ENCODE assay signal across 9 mouse cellular contexts in the genomic region with DNA sequence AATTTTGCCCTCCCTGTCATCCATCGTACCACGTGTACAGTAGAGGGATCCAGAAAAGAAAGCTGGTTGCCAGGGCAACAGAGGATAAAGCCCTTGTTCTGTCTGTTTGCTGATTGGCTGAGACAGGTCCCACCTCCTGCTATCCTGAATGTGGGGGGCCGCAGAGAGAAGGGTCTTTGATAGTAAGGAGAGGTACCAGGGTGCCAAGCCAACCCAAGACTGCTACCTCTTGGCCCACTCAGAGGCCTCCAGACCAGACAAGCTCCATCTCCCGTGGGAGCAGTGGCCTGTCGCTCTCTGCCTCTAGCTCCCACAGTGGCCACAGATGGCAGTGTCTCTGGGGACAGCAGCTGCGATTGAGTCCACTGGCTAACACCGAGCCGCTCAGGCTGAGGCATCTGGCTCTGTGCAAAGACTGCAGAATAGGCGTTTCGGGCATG. TPM values are rescaled to one million over a fixed set of nuclear protein-coding genes. Genes with fewer than 3 reads are reported as not detected.
DNase-seq lines count a peak whose midpoint lies in the region; ATAC-seq lines count a peak whose summit lies in the region.
"Had no signal": no experiment of that assay in that cellular context is flagged by ENCODE, and none has a peak within 500 bp of the region (broad histone marks: within the 10 kb centered on the region; RNA-seq: fewer than 3 reads in every experiment).

No protein-coding gene starts in this region.

- ATAC-seq in monocyte, adult 5-6 weeks (replicated peaks; ENCODE audit: insufficient number of reproducible peaks, low FRiP score, low TSS enrichment, poor library complexity, severe bottlenecking) = no peak

- DNase-seq in MN1 (ENCODE audit: low spot score) = peak; percentile 81
- DNase-seq in cerebellum, postnatal 10 days = peak; percentile 86
- peak; percentile 83 to 94 for DNase-seq in frontal cortex, postnatal 36 days (ENCODE audit: low spot score in 2 of 2)
- DNase-seq in left cerebral cortex, postnatal 36 days (ENCODE audit: low spot score in 2 of 2) = peak; percentile 84 to 86
- peak; percentile 92 to 97 for DNase-seq in right cerebral cortex, postnatal 10 days (ENCODE audit: low spot score in 2 of 2)
- no peak for DNase-seq in gastrocnemius, adult 8-10 months (ENCODE audit: low spot score in 2 of 2)
- no peak for DNase-seq in thymus, postnatal 0 days (ENCODE audit: low spot score)

- intact Hi-C loops in left cerebral cortex, postnatal 36 days (cut with DNase I) = no loop called here

RNA-seq across cellular contexts. Expression of gene 1500009C09Rik, which starts 3.8 kb away (rescaled TPM):
- total RNA-seq in left cerebral cortex, postnatal 36 days (2021) = 100 to 1,000 TPM in 1 of 2 experiments, 10 to 100 TPM in 1; 97.8 to 105 TPM
- not detected for total RNA-seq in gastrocnemius, adult 8-10 months (2022)
- not detected in 3 replicates for total RNA-seq in monocyte, adult 5-6 weeks (2017)
- not detected in 2 replicates for polyA plus RNA-seq in thymus, postnatal 0 days (2015; fragmentation: Nextera tagmentation; extraction: Ambion mirVana)
- polyA plus RNA-seq: kidney, postnatal 0 days had no signal

RNA-seq across cellular contexts. Expression of gene Cenpm, which starts 11.4 kb away (rescaled TPM):
- total RNA-seq in left cerebral cortex, postnatal 36 days (2021) = 1 to 10 TPM; 3.1 to 4.1 TPM
- not detected for total RNA-seq in gastrocnemius, adult 8-10 months (2022)
- not detected in 3 replicates for total RNA-seq in monocyte, adult 5-6 weeks (2017)
- 59.3 and 61.5 TPM in 2 replicates for polyA plus RNA-seq in thymus, postnatal 0 days (2015; fragmentation: Nextera tagmentation; extraction: Ambion mirVana)

RNA-seq across cellular contexts. Expression of gene Sept3, which starts 18.7 kb away (rescaled TPM):
- total RNA-seq in left cerebral cortex, postnatal 36 days (2021) = 100 to 1,000 TPM; 503 to 533 TPM
- under 1 TPM; 0.10 to 0.63 (median 0.38) TPM for total RNA-seq in gastrocnemius, adult 8-10 months (2022)
- 0.48 TPM in 1 of 3 replicates, not detected in the others for total RNA-seq in monocyte, adult 5-6 weeks (2017)
- 0.90 and 1.1 TPM in 2 replicates for polyA plus RNA-seq in thymus, postnatal 0 days (2015; fragmentation: Nextera tagmentation; extraction: Ambion mirVana)

RNA-seq across cellular contexts. Expression of gene Tnfrsf13c, which starts 31.8 kb away (rescaled TPM):
- total RNA-seq in left cerebral cortex, postnatal 36 days (2021) = 1 to 10 TPM in 1 of 2 experiments, under 1 TPM in 1; 0.22 to 1.1 TPM
- not detected for total RNA-seq in gastrocnemius, adult 8-10 months (2022)
- 13.6 to 19.3 TPM (median 17.9 TPM) in 3 replicates for total RNA-seq in monocyte, adult 5-6 weeks (2017)
- 0.22 and 0.49 TPM in 2 replicates for polyA plus RNA-seq in thymus, postnatal 0 days (2015; fragmentation: Nextera tagmentation; extraction: Ambion mirVana)

RNA-seq across cellular contexts. Expression of gene Wbp2nl, which starts 42.8 kb away (rescaled TPM):
- total RNA-seq in left cerebral cortex, postnatal 36 days (2021) = not detected
- total RNA-seq in gastrocnemius, adult 8-10 months (2022) = not detected
- not detected in 3 replicates for total RNA-seq in monocyte, adult 5-6 weeks (2017)
- 0.22 TPM in 1 of 2 replicates, not detected in the other for polyA plus RNA-seq in thymus, postnatal 0 days (2015; fragmentation: Nextera tagmentation; extraction: Ambion mirVana)

Comparison
In these comparisons a context has a peak if more than half of its experiments do, and no peak if none do; other contexts are left out.
1. DNase-seq: peak in MN1 (single experiment), cerebellum, postnatal 10 days (2 of 2), frontal cortex, postnatal 36 days (2 of 2), left cerebral cortex, postnatal 36 days (2 of 2) and right cerebral cortex, postnatal 10 days (2 of 2); none in gastrocnemius, adult 8-10 months (0 of 2) and thymus, postnatal 0 days (single experiment).
2. RNA of gene 1500009C09Rik, which starts 3.8 kb away (total RNA-seq): 97.8 to 105 TPM in left cerebral cortex, postnatal 36 days; not detected in gastrocnemius, adult 8-10 months and not detected in monocyte, adult 5-6 weeks; every median in the first group is over 10 times any median in the second.
3. RNA of gene Sept3, which starts 18.7 kb away (total RNA-seq): 503 to 533 TPM in left cerebral cortex, postnatal 36 days; 0.10 to 0.63 TPM in gastrocnemius, adult 8-10 months and 0.48 TPM in monocyte, adult 5-6 weeks; every median in the first group is over 100 times any median in the second.